Mouse (Mus musculus) large intestine, adult 2 months (tissue): ENCODE data around the gene S100a1. TPM values are rescaled to one million over a fixed set of nuclear protein-coding genes. Genes with fewer than 3 reads are reported as not detected.

ENCODE experiments used
- DNase-seq: peaks from one replicate; pipeline ENCODE4 v3.0.0-alpha.2; 2012; ENCODE audit warnings: low read depth, low spot score
- WGBS: fragments of 180-500 bp; shearing (Covaris S2); methylation state at CpG from one replicate; pipeline ENCODE4 v1.1.7; 2018; 5-methylcytosine and 5-hydroxymethylcytosine counted together
- polyA plus RNA-seq: library from polyadenylated mRNA; depleted of rRNA; stranded (reverse); fragments of >200 nt; gene quantifications from 2 replicates; pipeline ENCODE4 v1.2.3, GENCODE M21; 2012; rRNA removed

S100a1 gene
- polyA plus RNA-seq, 1 experiment = 52.5 TPM

GRCm38 (mm10) chr3:90472213-90472612 is 42.0 kb downstream of the S100a1 start:
- DNase-seq = no peak
- 9% methylated on average over 3 of the region's 3 CpGs for WGBS

DNA sequence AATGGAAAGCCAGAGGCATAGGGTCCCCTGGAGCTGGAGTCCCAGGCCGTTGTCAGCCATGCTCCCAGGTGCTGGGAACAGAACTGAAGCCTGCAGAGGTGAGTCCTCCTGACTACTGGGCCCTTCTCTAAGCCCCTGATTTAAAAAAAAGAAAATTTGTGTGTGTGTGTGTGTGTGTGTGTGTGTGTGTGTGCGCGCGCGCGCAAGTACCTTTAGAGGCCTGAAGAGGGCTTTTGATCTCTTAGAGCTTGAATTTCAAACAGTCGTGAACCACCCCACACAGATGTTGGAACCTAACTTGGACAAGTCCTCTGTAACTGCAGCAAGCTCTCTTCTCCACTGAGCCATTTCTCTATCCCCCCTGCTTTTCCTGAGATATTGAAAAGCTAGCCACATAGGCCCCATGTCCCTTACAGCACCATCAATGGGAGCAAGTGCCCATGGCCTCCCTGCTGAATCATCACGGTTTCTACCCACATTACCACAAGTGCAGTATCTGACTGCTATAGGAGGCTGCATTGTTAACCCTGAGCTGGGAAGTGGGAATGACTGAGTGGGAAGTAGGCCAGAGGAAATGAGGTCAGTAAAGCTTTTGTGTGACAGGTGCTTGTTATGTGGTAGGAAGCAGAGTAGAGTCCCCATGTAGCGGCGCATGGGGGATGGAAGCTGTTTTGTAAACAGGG is 46.4 kb downstream of the S100a1 start:
- 95% methylated on average over 10 of the region's 10 CpGs for WGBS

GRCm38 (mm10) chr3:90466311-90466766 is 47.9 kb downstream of the S100a1 start:
- DNase-seq = no peak
- 0% methylated on average over 15 of the region's 15 CpGs for WGBS

More for the DNA sequence above, 46.4 kb downstream of the S100a1 start:
- no peak for DNase-seq

DNA sequence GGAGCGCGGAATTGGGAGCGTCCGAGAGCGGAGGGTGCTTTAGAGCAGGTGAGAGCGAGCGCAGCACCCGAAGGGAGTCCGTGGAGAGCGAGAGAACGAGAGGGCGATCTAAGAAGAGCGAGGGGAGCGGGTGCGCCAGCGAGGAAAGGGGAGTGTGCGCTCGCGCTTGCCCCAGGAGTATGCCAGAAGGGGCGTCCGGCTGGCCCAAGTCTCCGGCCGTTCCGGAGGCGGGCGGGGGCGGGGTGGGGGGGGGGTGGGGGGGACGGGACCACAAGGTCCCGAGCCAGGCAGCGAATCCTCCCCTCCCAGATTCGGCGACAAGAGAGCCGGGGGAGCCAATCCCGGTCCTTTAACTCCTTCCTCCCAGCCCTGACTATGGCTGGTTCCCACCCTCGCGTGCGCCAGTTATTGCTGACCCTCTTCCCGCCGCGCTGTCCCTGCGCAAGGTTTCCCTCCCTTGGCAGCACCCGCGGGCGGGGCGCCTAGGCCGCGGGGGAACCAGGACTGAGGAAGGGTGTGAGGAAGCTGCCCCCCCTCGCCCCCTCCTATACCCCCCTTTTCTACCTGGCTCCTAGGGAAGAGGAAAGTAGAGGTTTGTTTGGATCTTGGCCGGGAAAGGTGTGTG is 48.4 kb downstream of the S100a1 start, which contains the start of gene Npr1:
Gene Npr1, minus strand, starts transcription at position 181 of the 625 bp plus-strand sequence.
- WGBS = 2% methylated on average over 43 of the region's 49 CpGs
- DNase-seq = no peak

DNA sequence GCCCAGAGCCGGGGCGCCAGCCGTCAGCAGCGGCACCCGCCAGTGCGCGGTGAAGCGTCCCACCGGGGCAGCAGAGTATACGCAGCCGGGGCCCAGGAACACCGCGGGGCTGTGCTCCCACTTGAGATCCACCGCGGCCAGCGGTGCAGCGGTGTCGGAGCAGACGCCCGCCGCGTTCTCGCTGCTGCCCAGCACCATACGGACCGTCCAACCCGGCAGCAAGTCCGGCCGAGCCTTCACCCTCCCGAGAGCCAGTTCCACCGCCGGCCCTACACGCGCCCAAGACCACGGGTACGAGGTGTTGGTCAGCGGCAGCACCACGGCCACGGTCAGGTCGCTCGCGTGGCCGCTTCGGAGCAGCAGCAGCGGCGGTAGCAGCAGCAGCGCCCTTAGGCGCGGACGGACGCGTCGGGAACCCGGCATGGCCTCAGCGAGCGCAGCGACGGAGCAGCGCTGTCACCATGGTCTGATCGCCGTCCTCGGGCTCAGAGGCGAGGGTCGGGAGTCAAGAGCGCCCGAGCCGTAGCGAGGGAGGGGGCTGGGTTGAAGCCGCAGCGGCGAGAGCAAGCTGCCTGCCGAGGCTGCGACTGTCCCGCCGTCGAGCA is 49.0 kb downstream of the S100a1 start:
- no peak for DNase-seq
- WGBS = 1% methylated on average over 75 of the region's 75 CpGs

DNA sequence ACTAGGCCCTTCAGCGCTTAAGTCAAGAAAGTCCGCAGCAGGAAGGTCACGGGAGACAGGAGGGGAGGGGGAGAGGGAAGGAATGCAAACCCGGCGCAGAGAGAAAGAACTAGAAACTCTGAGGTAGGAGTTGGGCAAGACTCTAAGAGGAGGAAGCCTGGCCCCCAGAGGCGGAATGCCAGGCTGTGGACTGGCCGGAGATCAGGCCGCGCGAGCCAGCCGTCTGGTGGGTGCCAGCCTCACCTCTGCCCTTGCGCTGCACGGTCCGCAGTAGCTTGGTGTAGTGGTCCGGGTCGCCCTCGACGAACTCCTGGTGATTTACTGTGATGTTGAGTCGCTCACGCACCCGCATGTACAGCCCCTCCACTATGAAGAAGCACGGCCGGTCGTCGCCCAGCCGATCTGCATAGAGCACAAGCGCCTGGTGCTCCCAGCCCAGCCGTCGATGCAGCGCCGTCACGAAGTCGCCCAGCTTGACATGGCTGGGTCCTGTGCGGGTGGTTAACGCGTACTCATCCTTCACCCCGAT is 49.6 kb downstream of the S100a1 start:
- WGBS = 41% methylated on average over 37 of the region's 37 CpGs
- no peak for DNase-seq

GRCm38 (mm10) chr3:90462579-90462978 is 51.6 kb downstream of the S100a1 start:
- DNase-seq = no peak
- whole genome bisulfite sequencing = 49% methylated on average over 7 of the region's 7 CpGs

DNA sequence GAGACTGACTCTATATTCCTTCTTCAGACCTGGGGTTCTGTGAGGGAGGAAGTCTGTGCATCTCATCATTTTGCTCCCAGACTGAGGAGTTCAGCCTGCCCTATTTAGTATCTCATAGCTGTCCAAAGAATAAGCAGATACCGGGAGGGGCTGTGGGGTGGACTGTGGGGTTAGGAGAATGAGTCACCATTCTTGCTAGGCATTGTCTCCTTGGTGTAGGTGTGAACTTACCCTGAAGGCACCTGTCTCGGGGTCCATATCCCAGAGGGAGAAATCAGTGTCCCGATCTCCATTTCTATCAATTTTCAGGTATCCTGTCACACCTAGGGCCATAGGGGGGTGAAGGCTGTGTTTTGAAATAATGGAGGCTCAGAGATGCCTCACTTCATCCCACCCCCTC is 52.3 kb downstream of the S100a1 start:
- WGBS = 77% methylated on average over 3 of the region's 3 CpGs
- DNase-seq = no peak

Other genes with a start within 250 kb of the S100a1 start
- gene Dennd4b, start 249.2 kb downstream of the S100a1 start, polyA plus RNA-seq = 7.6 and 12.7 TPM in 2 replicates
- gene Gatad2b, start 221.2 kb downstream of the S100a1 start, polyA plus RNA-seq = 7.7 and 13.4 TPM in 2 replicates
- gene Slc27a3, start 124.5 kb downstream of the S100a1 start, polyA plus RNA-seq = 4.6 and 5.9 TPM in 2 replicates
- 28.7 and 32.2 TPM in 2 replicates for gene Ints3, start 80.8 kb downstream of the S100a1 start, polyA plus RNA-seq
- gene Npr1, start 48.5 kb downstream of the S100a1 start, polyA plus RNA-seq = 6.1 and 10.1 TPM in 2 replicates
- gene Ilf2, start 38.3 kb downstream of the S100a1 start, polyA plus RNA-seq = 21.4 and 23.6 TPM in 2 replicates
- gene Snapin, start 23.4 kb downstream of the S100a1 start, polyA plus RNA-seq = 13.6 and 14.2 TPM in 2 replicates
- 35.2 and 38.0 TPM in 2 replicates for gene Chtop, start 4.9 kb downstream of the S100a1 start, polyA plus RNA-seq
- gene S100a13, start within 50 bp of the S100a1 start, polyA plus RNA-seq = 36.9 and 50.0 TPM in 2 replicates
- 5.5 and 6.4 TPM in 2 replicates for gene S100a14, start 12.5 kb upstream of the S100a1 start, polyA plus RNA-seq
- gene S100a16, start 22.9 kb upstream of the S100a1 start, polyA plus RNA-seq = 75.2 and 122 TPM in 2 replicates
- gene S100a3, start 46.2 kb upstream of the S100a1 start, polyA plus RNA-seq = 0.76 TPM in 1 of 2 replicates, not detected in the other
- not detected in 2 replicates for gene S100a2, start 75.9 kb upstream of the S100a1 start, polyA plus RNA-seq
- gene Gm42674, start 87.5 kb upstream of the S100a1 start, polyA plus RNA-seq = not detected in 2 replicates
- 8.3 and 8.7 TPM in 2 replicates for gene S100a4, start 89.4 kb upstream of the S100a1 start, polyA plus RNA-seq
- gene S100a5, start 94.1 kb upstream of the S100a1 start, polyA plus RNA-seq = not detected in 2 replicates
- 345 and 383 TPM in 2 replicates for gene S100a6, start 98.5 kb upstream of the S100a1 start, polyA plus RNA-seq
- 0.11 and 0.14 TPM in 2 replicates for gene S100a7a, start 139.6 kb upstream of the S100a1 start, polyA plus RNA-seq
- 0.97 TPM in 1 of 2 replicates, not detected in the other for gene S100a8, start 154.6 kb upstream of the S100a1 start, polyA plus RNA-seq
- 0.63 and 0.80 TPM in 2 replicates for gene S100a9, start 181.3 kb upstream of the S100a1 start, polyA plus RNA-seq
- gene Pglyrp4, start 212.5 kb upstream of the S100a1 start, polyA plus RNA-seq = not detected in 2 replicates